Mouse (Mus musculus) embryonic facial prominence, embryonic 15.5 days (tissue): ENCODE measurements around the gene Cbx4. TPM values are rescaled to one million over a fixed set of nuclear protein-coding genes. Genes with fewer than 3 reads are reported as not detected.
"Not testable (repeated sequence)": the region's sequence is repeated elsewhere in the genome, so short reads cannot be mapped to it uniquely, and the experiment has no call there.

Experiments
- ATAC-seq: fragments of 200-750 bp; cut with Nextera tagmentation; 2 replicates; pipeline ENCODE4 v1.8.0; 2017; ENCODE audit warnings: low read depth, moderate TSS enrichment; ENCODE audit not compliant: insufficient number of reproducible peaks, low FRiP score, low TSS enrichment
- H3K27ac ChIP-seq: fragments of 300-500 bp; sonication (generic); replicated peaks from 2 replicates; pipeline ENCODE4 v1.5.1; 2015; ENCODE audit warnings: mild to moderate bottlenecking, inconsistent platforms
- H3K27me3 ChIP-seq: fragments of 300-500 bp; sonication (generic); 2 replicates; pipeline ENCODE4 v1.6.1; 2015; ENCODE audit warnings: inconsistent platforms
- H3K36me3 ChIP-seq: fragments of 300-500 bp; sonication (generic); 2 replicates; pipeline ENCODE4 v1.6.1; 2015; ENCODE audit warnings: mild to moderate bottlenecking, inconsistent platforms
- H3K4me1 ChIP-seq: fragments of 300-500 bp; sonication (generic); 2 replicates; pipeline ENCODE4 v1.6.1; 2015; ENCODE audit warnings: inconsistent platforms
- H3K4me2 ChIP-seq: fragments of 300-500 bp; sonication (generic); replicated peaks from 2 replicates; pipeline ENCODE4 v1.6.1; 2015; ENCODE audit warnings: mild to moderate bottlenecking, inconsistent platforms
- H3K4me3 ChIP-seq: fragments of 300-500 bp; sonication (generic); replicated peaks from 2 replicates; pipeline ENCODE4 v1.5.1; 2015; ENCODE audit warnings: mild to moderate bottlenecking, inconsistent platforms
- H3K9ac ChIP-seq: fragments of 300-500 bp; sonication (generic); 2 replicates; pipeline ENCODE4 v1.6.1; 2015; ENCODE audit warnings: inconsistent platforms
- H3K9me3 ChIP-seq: fragments of 300-500 bp; sonication (generic); replicated peaks from 2 replicates; pipeline ENCODE4 v1.6.1; 2016; ENCODE audit warnings: inconsistent platforms
- WGBS: fragments of 180-500 bp; shearing (Covaris S2); methylation state at CpG from one replicate; pipeline ENCODE4 v1.1.7; 2015; 5-methylcytosine and 5-hydroxymethylcytosine counted together
- polyA plus RNA-seq: library from polyadenylated mRNA; unstranded; fragments of >200 nt; fragmentation: Nextera tagmentation; extraction: Ambion mirVana; gene quantifications from 2 replicates; pipeline ENCODE4 v1.2.1, GENCODE M21; 2015

The Cbx4 gene
- polyA plus RNA-seq, 1 experiment from 2014 or later, result 21.4 TPM

GRCm38 (mm10) chr11:119108573-119109263 is 22.7 kb upstream of the Cbx4 start:
- H3K4me2 ChIP-seq, result no peak overlapping the region
- no peak overlapping the region for H3K27ac ChIP-seq
- H3K27me3 ChIP-seq, result no peaks in the 10 kb centered on the region
- H3K9me3 ChIP-seq, result no peaks in the 10 kb centered on the region
- H3K9ac ChIP-seq, result no peak overlapping the region
- ATAC-seq, result no peak
- H3K36me3 ChIP-seq, result no peaks in the 10 kb centered on the region
- H3K4me3 ChIP-seq, result no peak overlapping the region
- peaks cover 7% of the 10 kb centered on the region for H3K4me1 ChIP-seq
- 80% methylated on average over 10 of the region's 10 CpGs for WGBS

- no peaks in the 10 kb centered on the region for H3K36me3 ChIP-seq
- H3K27me3 ChIP-seq, result no peaks in the 10 kb centered on the region
- no peak overlapping the region for H3K27ac ChIP-seq
- no peaks in the 10 kb centered on the region for H3K9me3 ChIP-seq
- H3K4me1 ChIP-seq, result peaks cover 7% of the 10 kb centered on the region
- no peak overlapping the region for H3K4me2 ChIP-seq
- no peak overlapping the region for H3K9ac ChIP-seq
- 34% methylated on average over 6 of the region's 6 CpGs for WGBS
- no peak overlapping the region for H3K4me3 ChIP-seq
- no peak for ATAC-seq
These were observed 20.3 kb upstream of the Cbx4 start for GRCm38 (mm10) chr11:119106289-119106688.

GRCm38 (mm10) chr11:119105748-119106147 is 19.7 kb upstream of the Cbx4 start:
- no peak overlapping the region for H3K9ac ChIP-seq
- H3K27ac ChIP-seq, result no peak overlapping the region
- no peaks in the 10 kb centered on the region for H3K36me3 ChIP-seq
- ATAC-seq, result 0 out of 2 replicates have a peak, but pooled peaks have one; percentile 40
- 22% methylated on average over 8 of the region's 8 CpGs for WGBS
- H3K4me1 ChIP-seq, result peaks cover 7% of the 10 kb centered on the region
- no peak overlapping the region for H3K4me3 ChIP-seq
- H3K27me3 ChIP-seq, result no peaks in the 10 kb centered on the region
- H3K9me3 ChIP-seq, result no peaks in the 10 kb centered on the region
- no peak overlapping the region for H3K4me2 ChIP-seq

GRCm38 (mm10) chr11:119105071-119105609 is 19.1 kb upstream of the Cbx4 start:
- no peak overlapping the region for H3K4me2 ChIP-seq
- H3K4me1 ChIP-seq, result peaks cover 7% of the 10 kb centered on the region
- H3K36me3 ChIP-seq, result no peaks in the 10 kb centered on the region
- no peaks in the 10 kb centered on the region for H3K9me3 ChIP-seq
- no peak for ATAC-seq
- H3K4me3 ChIP-seq, result no peak overlapping the region
- no peak overlapping the region for H3K27ac ChIP-seq
- H3K9ac ChIP-seq, result no peak overlapping the region
- H3K27me3 ChIP-seq, result no peaks in the 10 kb centered on the region
- 40% methylated on average over 7 of the region's 7 CpGs for WGBS

- Histone ChIP-seq H3K9me3 (no peaks in the 10 kb centered on the region), H3K27ac (no peak overlapping the region), H3K4me2 (no peak overlapping the region), H3K4me3 (no peak overlapping the region), H3K27me3 (no peaks in the 10 kb centered on the region), H3K4me1 (peaks cover 7% of the 10 kb centered on the region), H3K36me3 (no peaks in the 10 kb centered on the region), H3K9ac (no peak overlapping the region)
- 85% methylated on average over 3 of the region's 3 CpGs for WGBS
- no peak for ATAC-seq
These were observed 18.0 kb upstream of the Cbx4 start for GRCm38 (mm10) chr11:119103991-119104390.

- H3K4me2 ChIP-seq, H3K36me3 ChIP-seq, H3K27me3 ChIP-seq, H3K4me1 ChIP-seq, H3K9ac ChIP-seq, H3K4me3 ChIP-seq, H3K9me3 ChIP-seq, ATAC-seq, H3K27ac ChIP-seq: not testable (repeated sequence)
- 79% methylated on average over 4 of the region's 4 CpGs for WGBS
These were observed 14.3 kb upstream of the Cbx4 start for GRCm38 (mm10) chr11:119100355-119100754.

- no peak overlapping the region for H3K9ac ChIP-seq
- no peak for ATAC-seq
- 64% methylated on average over 4 of the region's 4 CpGs for WGBS
These were observed 12.2 kb upstream of the Cbx4 start for GRCm38 (mm10) chr11:119098202-119098601.

GRCm38 (mm10) chr11:119095441-119095840 is 9.4 kb upstream of the Cbx4 start:
- peaks cover 10% of the 10 kb centered on the region; the same call in 1 of the 2 replicates for H3K27me3 ChIP-seq
- no peak overlapping the region for H3K27ac ChIP-seq
- H3K9me3 ChIP-seq, result no peaks in the 10 kb centered on the region
- ATAC-seq, result no peak
- peaks cover 10% of the 10 kb centered on the region for H3K4me1 ChIP-seq
- no peak overlapping the region for H3K9ac ChIP-seq
- no peaks in the 10 kb centered on the region for H3K36me3 ChIP-seq
- 39% methylated on average over 3 of the region's 3 CpGs for WGBS
- H3K4me3 ChIP-seq, result no peak overlapping the region
- no peak overlapping the region for H3K4me2 ChIP-seq

More at GRCm38 (mm10) chr11:119098202-119098601, 12.2 kb upstream of the Cbx4 start:
- Histone ChIP-seq H3K4me2 (no peak overlapping the region), H3K4me1 (no peaks in the 10 kb centered on the region), H3K27me3 (peaks cover 3% of the 10 kb centered on the region; the same call in 1 of the 2 replicates), H3K36me3 (no peaks in the 10 kb centered on the region), H3K27ac (no peak overlapping the region), H3K9me3 (no peaks in the 10 kb centered on the region), H3K4me3 (no peak overlapping the region)

- WGBS, result 44% methylated on average over 1 of the region's 1 CpGs
- H3K4me2 ChIP-seq, result no peak overlapping the region
- no peak for ATAC-seq
- H3K27ac ChIP-seq, result no peak overlapping the region
- H3K36me3 ChIP-seq, result no peaks in the 10 kb centered on the region
- H3K4me3 ChIP-seq, result no peak overlapping the region
- H3K27me3 ChIP-seq, result peaks cover 30% of the 10 kb centered on the region
- H3K4me1 ChIP-seq, result peaks cover 31% of the 10 kb centered on the region
- H3K9ac ChIP-seq, result no peak overlapping the region
- H3K9me3 ChIP-seq, result no peaks in the 10 kb centered on the region
These were observed 7.3 kb upstream of the Cbx4 start for GRCm38 (mm10) chr11:119093322-119093721.

- no peak for ATAC-seq
- Histone ChIP-seq H3K4me1 (peaks cover 42% of the 10 kb centered on the region), H3K4me3 (no peak overlapping the region), H3K9me3 (no peaks in the 10 kb centered on the region), H3K9ac (no peak overlapping the region), H3K4me2 (no peak overlapping the region), H3K27ac (no peak overlapping the region), H3K36me3 (no peaks in the 10 kb centered on the region), H3K27me3 (peaks cover 41% of the 10 kb centered on the region)
- 81% methylated on average over 3 of the region's 3 CpGs for WGBS
These were observed 6.3 kb upstream of the Cbx4 start for GRCm38 (mm10) chr11:119092286-119092685.

GRCm38 (mm10) chr11:119091598-119091991 is 5.6 kb upstream of the Cbx4 start:
- no peak for ATAC-seq
- Histone ChIP-seq H3K36me3 (no peaks in the 10 kb centered on the region), H3K4me2 (peak overlapping the region; percentile 95), H3K9ac (no peak overlapping the region), H3K9me3 (no peaks in the 10 kb centered on the region), H3K4me3 (peak overlapping the region; percentile 54), H3K27me3 (peaks cover 46% of the 10 kb centered on the region), H3K27ac (no peak overlapping the region), H3K4me1 (peaks cover 48% of the 10 kb centered on the region)
- WGBS, result 8% methylated on average over 8 of the region's 8 CpGs
